Mouse (Mus musculus) bone marrow macrophage, adult 2 months (primary cell): Measurements from ENCODE around the gene Gsdmc4. TPM values are rescaled to one million over a fixed set of nuclear protein-coding genes. Genes with fewer than 3 reads are reported as not detected.
"Not testable (repeated sequence)": the region's sequence is repeated elsewhere in the genome, so short reads cannot be mapped to it uniquely, and the experiment has no call there.

Source experiments
- H3K27ac ChIP-seq: 2 replicates; pipeline ENCODE4 v1.5.1; 2012; ENCODE audit warnings: low read depth, low read length; ENCODE audit not compliant: insufficient read depth
- H3K4me1 ChIP-seq: 2 replicates; pipeline ENCODE4 v1.6.1; 2012; ENCODE audit warnings: low read length; ENCODE audit not compliant: control insufficient read depth, insufficient read depth
- H3K4me3 ChIP-seq: 2 replicates; pipeline ENCODE4 v1.5.1; 2012; ENCODE audit warnings: mild to moderate bottlenecking, low read length, moderate library complexity; ENCODE audit not compliant: insufficient read depth
- CTCF ChIP-seq: IDR thresholded peaks from 2 replicates; pipeline ENCODE4 v1.5.1; 2012; ENCODE audit warnings: low read depth, mild to moderate bottlenecking, low read length, moderate library complexity
- polyA plus RNA-seq: library from polyadenylated mRNA; stranded (reverse); fragments of >200 nt; gene quantifications from 2 replicates; pipeline ENCODE4 v1.2.4, GENCODE M21; 2012; ENCODE audit not compliant: missing spikeins, insufficient read depth, insufficient read length

Gsdmc4 gene
- polyA plus RNA-seq, 1 experiment, result 0.28 TPM

- H3K4me3 ChIP-seq, result peak overlapping the region; percentile 54
- H3K27ac ChIP-seq, H3K4me1 ChIP-seq: not testable (repeated sequence)
- peak; percentile 61 for TF ChIP-seq CTCF
Measured at GRCm38 (mm10) chr15:63895560-63896353, 16.3 kb downstream of the Gsdmc4 start.

DNA sequence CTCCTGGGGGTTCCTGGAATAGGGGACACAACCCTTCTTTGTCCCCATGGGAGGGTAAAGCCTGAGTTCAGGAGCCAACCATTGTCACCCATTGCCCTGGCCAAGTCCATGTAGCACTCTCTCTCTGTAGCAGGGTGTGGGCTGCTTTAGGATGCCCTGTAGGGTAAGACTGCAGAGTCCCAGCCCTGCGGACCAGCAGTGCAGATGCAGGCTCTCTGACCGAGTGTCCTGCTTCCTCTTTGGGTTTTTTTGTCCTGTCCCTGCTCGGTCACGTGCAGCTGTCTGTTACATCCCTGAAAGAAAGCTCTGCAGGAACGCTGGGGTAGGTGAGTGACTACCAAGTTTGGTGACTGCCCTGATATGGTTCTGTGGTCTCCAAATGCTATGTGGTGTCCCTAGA is 23.7 kb downstream of the Gsdmc4 start:
- not testable (repeated sequence) for H3K4me3 ChIP-seq, H3K4me1 ChIP-seq, H3K27ac ChIP-seq

DNA sequence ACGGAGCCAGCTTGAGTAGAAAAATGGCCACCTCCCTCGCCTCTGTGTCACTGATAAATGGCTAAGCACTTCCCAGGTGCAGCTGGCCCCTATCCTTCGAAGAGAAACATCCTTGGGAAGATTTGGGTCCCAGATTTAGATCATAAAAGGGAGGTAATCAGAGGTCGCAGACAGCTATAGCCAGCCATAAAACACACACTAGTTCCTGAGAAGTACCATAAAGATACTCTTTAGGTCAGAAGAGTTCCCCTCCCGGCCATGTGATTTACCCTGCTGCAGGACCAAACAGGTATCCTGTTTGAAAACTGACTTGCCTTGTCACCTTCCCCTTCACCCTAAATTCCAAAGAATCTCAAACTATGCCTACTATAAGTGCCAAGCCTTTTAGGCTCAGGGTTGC is 24.1 kb downstream of the Gsdmc4 start:
- H3K4me1 ChIP-seq, H3K4me3 ChIP-seq, H3K27ac ChIP-seq: not testable (repeated sequence)

GRCm38 (mm10) chr15:63878458-63878857 is 33.6 kb downstream of the Gsdmc4 start, which contains the start of gene Gsdmc3:
Gene Gsdmc3 (minus strand): TSS chr15:63878558.
- not testable (repeated sequence) for H3K4me3 ChIP-seq, H3K27ac ChIP-seq, H3K4me1 ChIP-seq

DNA sequence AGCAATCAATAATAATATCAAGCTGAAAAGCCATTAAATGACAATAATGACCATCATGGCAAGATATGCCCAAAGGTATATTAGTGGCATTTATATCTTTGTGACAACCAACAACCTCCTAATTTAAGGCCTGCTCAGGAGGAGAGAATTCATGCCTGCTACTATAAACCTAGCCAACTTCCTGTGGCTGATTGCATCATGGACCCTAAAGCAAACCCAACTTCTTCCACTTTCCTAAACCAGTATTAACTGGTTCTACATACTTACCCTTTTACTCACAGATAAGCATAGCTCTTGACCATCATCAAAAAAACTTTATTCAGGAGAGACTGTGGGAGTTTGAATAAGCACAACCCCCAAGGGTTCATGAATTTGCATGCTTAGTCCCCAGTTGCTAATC is 35.9 kb downstream of the Gsdmc4 start:
- H3K4me1 ChIP-seq, H3K27ac ChIP-seq, H3K4me3 ChIP-seq: not testable (repeated sequence)

GRCm38 (mm10) chr15:63861965-63862364 is 50.1 kb downstream of the Gsdmc4 start:
- H3K4me3 ChIP-seq, H3K4me1 ChIP-seq, H3K27ac ChIP-seq: not testable (repeated sequence)

Other genes with a start within 250 kb of the Gsdmc4 start
- gene Gsdmc2, start 67.1 kb downstream of the Gsdmc4 start, polyA plus RNA-seq, result not detected in 2 replicates
- not detected in 2 replicates for gene Gsdmc3, start 33.7 kb downstream of the Gsdmc4 start, polyA plus RNA-seq
- gene Fam49b, start 148.2 kb upstream of the Gsdmc4 start, polyA plus RNA-seq, result 203 and 227 TPM in 2 replicates